Mouse (Mus musculus): ENCODE data around the gene Usp34. TPM values are rescaled to one million over a fixed set of nuclear protein-coding genes. Genes with fewer than 3 reads are reported as not detected.

Usp34 gene
- 84.2 TPM for total RNA-seq (2023)

GRCm38 (mm10) chr11:23306764-23307565 is at the start of gene Usp34:
Gene Usp34, plus strand, starts transcription at chr11:23306895.

DNA sequence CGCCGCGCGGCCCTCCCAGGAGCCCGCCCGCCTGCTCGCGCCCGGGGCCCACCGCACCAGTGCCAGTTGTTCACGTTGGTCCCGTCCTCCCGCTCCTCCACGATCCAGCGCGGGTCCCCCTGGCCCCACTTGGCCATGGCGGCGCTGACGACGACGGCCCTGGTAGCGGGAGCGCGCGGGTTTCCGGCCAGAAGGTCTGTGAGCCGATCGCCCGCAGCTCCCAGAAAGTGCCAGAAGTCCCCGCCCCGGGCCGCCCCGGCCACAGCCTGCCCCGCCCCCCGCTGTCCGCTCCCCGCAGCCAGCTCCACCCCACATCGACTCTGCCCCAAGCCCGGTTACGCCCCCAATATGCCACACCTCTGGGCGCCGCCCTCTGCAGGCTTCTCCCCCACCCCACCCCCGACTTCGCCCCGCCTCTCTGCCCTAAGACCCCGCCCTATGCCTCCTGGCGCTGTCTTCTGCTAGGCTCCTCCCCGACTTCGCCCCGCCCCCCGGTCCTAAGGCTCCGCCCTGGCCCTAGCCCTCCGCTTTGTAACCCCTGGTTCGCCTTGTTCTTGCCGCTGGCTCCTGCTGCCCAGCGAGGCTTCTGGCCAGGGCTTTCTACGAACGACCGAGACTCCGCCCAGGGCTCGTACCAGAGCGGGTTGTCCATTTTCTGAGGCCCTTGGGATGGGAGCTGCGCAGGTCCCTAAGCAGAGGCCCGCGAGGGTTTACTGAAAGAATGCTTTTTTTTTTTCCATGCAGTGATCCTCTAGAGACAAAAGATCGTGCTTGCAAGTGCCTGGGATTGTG is 191.2 kb downstream of the Usp34 start, which contains the start of gene Ahsa2:
Gene Ahsa2 (minus strand): TSS at position 313 of the 792 bp plus-strand sequence.

DNA sequence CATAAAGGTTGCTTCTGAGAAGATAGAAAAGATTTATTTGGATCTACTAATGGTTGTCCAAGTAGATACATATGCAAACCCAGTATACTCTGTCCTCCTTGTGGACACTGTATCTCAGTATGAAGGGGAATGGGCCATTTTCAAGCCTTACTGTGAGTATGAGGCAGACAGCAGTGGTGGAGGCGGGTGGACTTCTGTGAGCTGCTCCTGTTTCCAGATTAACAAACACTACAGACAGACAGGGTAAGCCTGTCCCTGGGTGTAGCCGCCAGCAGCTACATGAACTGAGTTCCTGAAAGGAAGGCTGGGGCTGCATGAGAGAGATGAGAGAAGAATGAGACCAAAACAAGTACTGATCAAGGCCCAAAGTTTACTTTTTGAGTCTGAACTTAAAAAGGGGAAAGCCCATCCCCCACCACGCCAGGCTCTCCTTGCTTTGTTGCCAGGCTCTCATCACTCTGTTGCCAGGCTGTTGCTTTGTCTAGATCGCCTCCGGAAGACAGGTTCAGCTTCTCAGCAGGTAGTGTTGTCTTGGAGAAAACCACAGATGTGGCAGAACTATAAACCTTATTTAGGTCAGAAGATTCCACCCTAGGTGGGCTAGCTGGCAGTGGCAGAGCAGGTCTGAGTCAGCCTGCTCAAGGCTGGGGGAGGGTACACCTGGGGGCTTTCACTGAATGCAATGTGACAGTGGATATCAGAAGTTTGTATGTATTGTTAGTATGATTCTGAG is 213.9 kb downstream of the Usp34 start, which contains the start of gene 1700093K21Rik:
Gene 1700093K21Rik (minus strand): TSS at position 683 of the 733 bp plus-strand sequence.

Other genes starting within 250 kb of the Usp34 start
- 112 TPM for gene Xpo1, start 50.9 kb upstream of the Usp34 start, total RNA-seq (2023)
- 45.4 TPM for gene Ahsa2, start 191.1 kb downstream of the Usp34 start, total RNA-seq (2023)
- not detected for gene 1700093K21Rik, start 214.3 kb downstream of the Usp34 start, total RNA-seq (2023)

All from CD8-positive naive resting alpha-beta T cell, adult 57 days (primary cell).